Mouse (Mus musculus) stomach, embryonic 16.5 days (tissue): ENCODE results near the gene Cyp8b1. TPM values are rescaled to one million over a fixed set of nuclear protein-coding genes. Genes with fewer than 3 reads are reported as not detected.

ENCODE experiments used
- ATAC-seq: fragments of 200-750 bp; cut with Nextera tagmentation; 2 replicates; pipeline ENCODE4 v1.8.0; 2017; ENCODE audit warnings: moderate number of reproducible peaks, moderate TSS enrichment; ENCODE audit not compliant: insufficient read depth, low FRiP score
- H3K27ac ChIP-seq: fragments of 300-500 bp; sonication (generic); 2 replicates; pipeline ENCODE4 v1.5.1; 2014; ENCODE audit warnings: low read length
- H3K27me3 ChIP-seq: fragments of 300-500 bp; sonication (generic); 2 replicates; pipeline ENCODE4 v1.6.1; 2014; ENCODE audit warnings: low read length, control low read depth, mixed read lengths; ENCODE audit not compliant: control insufficient read depth, insufficient read depth
- H3K36me3 ChIP-seq: fragments of 300-500 bp; sonication (generic); 2 replicates; pipeline ENCODE4 v1.6.1; 2014; ENCODE audit warnings: low read length; ENCODE audit not compliant: control insufficient read depth, insufficient read depth
- H3K4me1 ChIP-seq: fragments of 300-500 bp; sonication (generic); 2 replicates; pipeline ENCODE4 v1.6.1; 2014; ENCODE audit warnings: low read length, control low read depth, mixed read lengths; ENCODE audit not compliant: control insufficient read depth, insufficient read depth
- H3K4me2 ChIP-seq: fragments of 300-500 bp; sonication (generic); 2 replicates; pipeline ENCODE4 v1.6.1; 2014; ENCODE audit warnings: low read depth, low read length, mixed read lengths
- H3K4me3 ChIP-seq: fragments of 300-500 bp; sonication (generic); replicated peaks from 2 replicates; pipeline ENCODE4 v1.5.1; 2014; ENCODE audit warnings: mild to moderate bottlenecking, low read length
- H3K9ac ChIP-seq: fragments of 300-500 bp; sonication (generic); 2 replicates; pipeline ENCODE4 v1.6.1; 2014; ENCODE audit warnings: low read length
- H3K9me3 ChIP-seq: fragments of 300-500 bp; sonication (generic); replicated peaks from 2 replicates; pipeline ENCODE4 v1.6.1; 2016; ENCODE audit warnings: low read length, control low read depth; ENCODE audit not compliant: control insufficient read depth
- WGBS: fragments of 180-500 bp; shearing (Covaris S2); extraction: QIAGEN DNeasy Blood & Tissue Kit; methylation state at CpG from one replicate; pipeline ENCODE4 v1.1.7; 2014; 5-methylcytosine and 5-hydroxymethylcytosine counted together
- polyA plus RNA-seq: library from polyadenylated mRNA; unstranded; fragments of >200 nt; fragmentation: Nextera tagmentation; extraction: Ambion mirVana; gene quantifications from 2 replicates; pipeline ENCODE4 v1.2.1, GENCODE M21; 2015

The Cyp8b1 gene
- polyA plus RNA-seq: 0.35 and 0.37 TPM in 2 replicates

DNA sequence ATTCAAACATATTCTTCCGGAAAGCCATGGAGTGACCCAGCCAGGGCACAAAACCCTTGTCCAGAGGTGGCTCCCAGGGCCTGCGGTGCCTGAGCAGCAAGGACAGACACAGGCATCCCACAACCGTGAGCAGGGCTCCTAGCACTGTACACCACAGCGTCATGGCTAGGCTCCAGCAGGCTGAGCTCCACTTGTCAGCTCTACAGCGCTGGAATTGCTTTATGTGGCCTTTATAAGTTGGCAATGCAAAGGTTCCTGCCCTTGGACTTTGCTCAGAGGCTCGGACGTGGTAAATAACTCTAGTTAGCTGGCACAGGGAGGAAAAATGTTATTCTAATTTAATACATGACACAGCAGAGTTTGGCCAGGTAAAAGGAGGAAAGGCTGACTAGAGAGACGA is at the start of gene Cyp8b1:
Gene Cyp8b1 (minus strand): TSS at position 204 of the 400 bp plus-strand sequence.
- no peak within 1 kb of the TSS for H3K4me3 ChIP-seq
- H3K9me3 ChIP-seq: no peaks in the 10 kb centered on the region
- H3K36me3 ChIP-seq: no peaks in the 10 kb centered on the region
- no peak within 1 kb of the TSS for H3K9ac ChIP-seq
- 64% methylated on average over 8 of the region's 8 CpGs for WGBS
- no peak within 1 kb of the TSS for H3K4me2 ChIP-seq
- H3K4me1 ChIP-seq: no peaks in the 10 kb centered on the region
- no peaks in the 10 kb centered on the region for H3K27me3 ChIP-seq
- peak; percentile 77 for ATAC-seq
- H3K27ac ChIP-seq: no peak within 1 kb of the TSS

DNA sequence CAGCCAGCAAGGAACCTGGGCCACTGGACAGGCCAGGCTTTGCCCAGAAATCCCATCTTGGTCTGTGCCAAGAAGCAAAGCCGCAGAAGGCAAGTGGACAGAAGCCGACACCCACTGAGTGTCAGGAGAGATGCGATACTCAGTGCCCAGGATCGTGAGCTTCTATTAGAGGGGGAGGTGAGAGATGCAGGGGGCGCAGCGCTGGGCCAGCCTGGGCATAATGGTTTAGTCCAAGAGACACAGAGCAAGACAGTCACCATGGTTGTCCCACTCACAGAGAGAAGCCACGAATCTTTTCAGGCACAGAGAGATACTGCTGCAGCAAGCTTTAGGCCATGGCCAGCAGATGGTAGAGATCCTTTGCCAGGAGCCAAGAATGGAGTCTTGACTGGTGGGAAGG is 48.8 kb upstream of the Cyp8b1 start:
- Histone ChIP-seq H3K4me3 (no peak overlapping the region), H3K4me2 (no peak overlapping the region), H3K9me3 (no peaks in the 10 kb centered on the region), H3K4me1 (peaks cover 6% of the 10 kb centered on the region), H3K9ac (no peak overlapping the region), H3K27me3 (no peaks in the 10 kb centered on the region), H3K27ac (no peak overlapping the region), H3K36me3 (no peaks in the 10 kb centered on the region)
- WGBS: 87% methylated on average over 7 of the region's 7 CpGs
- ATAC-seq: no peak

DNA sequence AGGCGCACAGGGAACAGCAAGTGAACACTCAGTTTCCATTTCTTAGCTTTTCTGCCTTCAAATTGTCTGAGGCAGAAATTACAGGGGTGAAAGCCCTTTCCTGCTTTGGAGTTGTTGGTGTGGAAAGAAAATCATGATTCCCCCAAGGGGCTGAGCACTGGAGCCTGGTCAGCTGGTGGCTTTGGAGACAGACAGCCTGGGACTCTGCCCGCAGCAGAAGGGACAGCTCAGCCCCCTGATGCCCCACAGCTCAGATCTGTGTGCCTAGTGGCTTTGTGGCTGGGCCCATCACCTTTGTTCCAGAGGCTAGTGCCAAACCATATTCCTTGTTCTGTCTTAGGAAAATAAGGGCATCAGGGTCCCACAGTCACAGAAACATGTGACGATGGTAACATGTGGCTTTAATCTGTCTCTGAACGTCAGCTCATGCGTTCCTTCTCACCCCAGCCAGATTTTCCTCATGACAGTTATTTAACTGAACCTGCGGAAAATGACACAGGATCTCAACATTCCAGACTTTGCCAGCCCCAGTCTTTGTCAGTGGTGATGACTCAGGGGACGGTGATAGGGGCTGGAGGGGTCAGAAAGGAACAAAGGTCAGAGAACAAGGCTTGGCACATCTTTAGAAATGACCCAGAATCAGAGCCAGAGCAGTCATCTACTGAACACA is 44.0 kb upstream of the Cyp8b1 start:
- Histone ChIP-seq H3K4me1 (peaks cover 2% of the 10 kb centered on the region; the same call in 1 of the 2 replicates), H3K36me3 (no peaks in the 10 kb centered on the region), H3K4me3 (no peak overlapping the region), H3K27ac (no peak overlapping the region), H3K27me3 (no peaks in the 10 kb centered on the region), H3K9me3 (no peaks in the 10 kb centered on the region), H3K9ac (no peak overlapping the region), H3K4me2 (no peak overlapping the region)
- WGBS: 44% methylated on average over 7 of the region's 7 CpGs
- no peak for ATAC-seq

DNA sequence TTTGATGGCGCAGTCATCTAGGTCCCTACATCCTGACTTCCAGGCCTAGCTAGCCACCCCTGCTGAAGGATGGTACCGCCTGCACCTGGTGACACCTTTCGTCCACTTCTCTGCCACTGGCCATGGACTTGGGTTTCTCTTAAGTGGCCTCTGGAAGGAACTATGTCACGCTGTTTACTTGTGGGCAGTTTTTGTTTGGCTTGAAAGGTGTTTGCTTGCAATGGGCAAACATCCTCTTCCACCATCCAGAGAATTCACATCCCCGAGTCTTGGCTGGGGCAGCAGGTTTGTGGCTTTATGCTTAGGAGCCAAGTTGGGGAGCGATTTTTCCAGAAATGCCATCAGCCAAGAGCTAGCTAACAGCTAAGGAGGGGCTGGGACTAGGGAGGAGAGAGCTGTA is 36.5 kb upstream of the Cyp8b1 start:
- Histone ChIP-seq H3K4me3 (no peak overlapping the region), H3K9ac (no peak overlapping the region; the same call in 1 of the 2 replicates)
- 82% methylated on average over 6 of the region's 6 CpGs for WGBS

DNA sequence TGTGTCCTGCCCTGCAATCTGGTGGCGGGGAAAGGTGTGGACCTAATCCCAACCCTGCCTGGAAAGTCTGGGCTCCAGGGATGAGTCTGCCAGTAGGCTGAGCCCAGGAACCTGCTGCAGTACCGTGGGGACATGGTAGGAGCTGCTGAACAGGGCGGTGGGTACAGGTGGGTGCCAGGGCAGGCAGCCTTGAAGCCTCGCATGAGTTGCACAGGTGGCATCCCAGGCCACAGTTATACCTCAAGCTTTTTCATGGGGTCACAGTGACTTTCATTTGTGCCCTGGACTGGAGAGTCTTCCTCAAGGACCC is 35.0 kb upstream of the Cyp8b1 start:
- Histone ChIP-seq H3K4me3 (peak overlapping the region; percentile 49), H3K9me3 (no peaks in the 10 kb centered on the region), H3K36me3 (no peaks in the 10 kb centered on the region), H3K4me2 (peak overlapping the region; percentile 63), H3K27me3 (no peaks in the 10 kb centered on the region), H3K27ac (peak overlapping the region; percentile 85), H3K4me1 (peaks cover 23% of the 10 kb centered on the region), H3K9ac (peak overlapping the region; percentile 71)
- WGBS: 20% methylated on average over 4 of the region's 4 CpGs
- ATAC-seq: peak; percentile 63; the same call in 1 of the 2 replicates

More for the DNA sequence above, 36.5 kb upstream of the Cyp8b1 start:
- Histone ChIP-seq H3K4me1 (peaks cover 23% of the 10 kb centered on the region), H3K27me3 (no peaks in the 10 kb centered on the region), H3K9me3 (no peaks in the 10 kb centered on the region), H3K36me3 (no peaks in the 10 kb centered on the region), H3K27ac (no peak overlapping the region), H3K4me2 (no peak overlapping the region)
- ATAC-seq: no peak

DNA sequence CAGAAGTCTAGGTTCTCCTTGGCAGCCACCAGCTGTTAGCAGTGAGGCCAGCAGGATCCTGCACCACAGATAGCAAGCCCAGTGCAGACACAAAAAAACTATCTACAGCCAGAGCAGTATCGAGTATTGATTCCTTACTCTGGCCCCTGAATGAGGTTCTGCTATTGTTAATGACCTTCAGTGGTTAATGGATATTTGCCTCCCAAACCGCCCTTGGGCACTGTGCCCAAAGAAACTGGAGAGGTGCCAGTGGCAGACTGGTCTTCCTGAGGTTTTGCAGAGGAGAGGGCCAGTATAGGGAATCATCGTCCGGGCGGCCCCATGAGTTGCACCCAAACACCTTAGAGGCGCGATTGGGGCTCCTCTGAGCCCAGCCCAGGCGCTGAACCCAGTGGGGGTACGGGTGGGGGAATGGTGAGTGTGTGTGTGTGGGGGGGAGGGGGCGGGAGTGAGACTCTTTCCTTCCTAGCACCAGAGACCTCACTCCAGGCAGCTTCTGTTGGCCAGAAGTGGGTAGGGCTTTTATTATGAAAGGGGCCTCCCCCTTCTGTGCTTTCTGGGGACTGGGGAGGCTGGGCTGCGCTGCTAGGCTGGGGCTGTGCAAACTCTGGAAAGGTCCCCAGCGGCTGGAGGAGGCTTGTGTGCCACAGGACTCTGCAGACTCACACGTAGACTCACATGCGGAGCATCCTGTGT is 34.5 kb upstream of the Cyp8b1 start, which contains the start of gene Fam198a:
Gene Fam198a (plus strand): TSS at position 571 of the 696 bp plus-strand sequence.
- Histone ChIP-seq H3K27me3 (no peaks in the 10 kb centered on the region), H3K9me3 (no peaks in the 10 kb centered on the region), H3K4me2 (peak within 1 kb of the TSS; percentile 63), H3K27ac (peak within 1 kb of the TSS; percentile 85), H3K4me1 (peaks cover 23% of the 10 kb centered on the region), H3K4me3 (peak within 1 kb of the TSS; percentile 49), H3K9ac (peak within 1 kb of the TSS; percentile 71), H3K36me3 (no peaks in the 10 kb centered on the region)
- peak; percentile 96 for ATAC-seq
- 1% methylated on average over 14 of the region's 14 CpGs for WGBS

DNA sequence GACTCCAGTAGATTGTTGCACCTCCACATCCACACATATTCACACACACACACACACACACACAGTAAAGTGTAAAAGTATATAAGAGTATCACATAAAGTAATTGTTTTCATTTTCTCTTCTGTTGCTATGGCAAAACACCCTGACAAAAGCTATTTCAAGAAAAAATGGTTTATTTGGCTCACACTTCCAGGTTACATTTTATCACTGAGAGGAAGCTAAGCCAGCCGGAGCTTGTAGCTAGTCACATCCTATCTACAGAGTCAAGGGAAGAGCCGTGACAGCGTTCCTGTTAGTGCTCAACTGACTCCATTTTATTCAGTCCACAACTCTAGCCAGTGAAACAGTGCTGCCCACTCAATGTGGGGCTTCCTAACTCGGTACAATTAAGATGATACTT is 32.3 kb upstream of the Cyp8b1 start:
- no peaks in the 10 kb centered on the region for H3K9me3 ChIP-seq
- 60% methylated on average over 4 of the region's 4 CpGs for WGBS
- no peaks in the 10 kb centered on the region for H3K27me3 ChIP-seq

DNA sequence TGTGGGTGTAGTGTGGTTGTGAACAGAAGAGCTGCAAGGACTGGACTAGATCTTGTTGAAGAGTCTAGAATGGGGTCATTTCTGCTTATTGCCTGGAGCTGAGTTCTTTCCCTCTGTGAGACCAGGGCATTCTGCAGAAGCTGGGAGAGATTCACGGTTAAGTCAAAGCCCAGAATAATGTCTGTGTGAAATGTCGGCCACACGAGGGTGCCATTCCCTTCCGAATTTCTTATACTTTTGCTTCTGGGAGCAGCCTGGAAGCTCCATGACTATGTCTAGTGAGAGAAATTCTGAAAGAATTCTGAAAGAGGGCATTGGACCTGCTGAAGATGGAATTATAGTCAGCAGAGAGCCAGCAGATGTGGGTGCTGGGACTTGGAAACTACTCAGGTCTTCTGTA is 31.7 kb upstream of the Cyp8b1 start:
- no peak overlapping the region for H3K27ac ChIP-seq
- no peaks in the 10 kb centered on the region for H3K27me3 ChIP-seq
- no peak for ATAC-seq
- no peaks in the 10 kb centered on the region for H3K36me3 ChIP-seq
- no peak overlapping the region for H3K4me3 ChIP-seq
- no peaks in the 10 kb centered on the region for H3K9me3 ChIP-seq
- WGBS: 10% methylated on average over 4 of the region's 4 CpGs
- H3K9ac ChIP-seq: no peak overlapping the region
- H3K4me1 ChIP-seq: peaks cover 23% of the 10 kb centered on the region
- no peak overlapping the region for H3K4me2 ChIP-seq

More for the DNA sequence above, 32.3 kb upstream of the Cyp8b1 start:
- Histone ChIP-seq H3K9ac (no peak overlapping the region), H3K4me2 (no peak overlapping the region), H3K4me3 (no peak overlapping the region), H3K36me3 (no peaks in the 10 kb centered on the region), H3K27ac (no peak overlapping the region), H3K4me1 (peaks cover 23% of the 10 kb centered on the region)
- no peak for ATAC-seq

DNA sequence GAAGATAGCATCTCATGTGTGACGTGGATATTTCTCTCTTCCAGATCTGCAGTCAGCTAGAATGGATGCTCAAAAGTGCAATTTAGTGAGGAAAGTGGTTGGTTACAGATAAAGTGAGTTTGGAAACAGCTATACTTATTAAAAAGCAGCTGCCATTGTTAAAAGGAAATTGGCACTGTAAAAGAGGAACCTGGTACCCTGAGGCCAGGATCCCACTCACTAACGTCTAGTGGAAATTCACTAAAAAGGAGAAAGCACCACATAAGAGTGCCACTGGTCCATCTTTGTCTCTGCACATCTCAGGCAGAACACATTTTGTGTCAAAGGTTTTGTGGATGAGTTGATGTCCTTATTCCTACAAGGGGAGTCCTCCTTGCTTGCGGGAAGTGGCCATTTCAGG is 27.5 kb upstream of the Cyp8b1 start:
- H3K4me2 ChIP-seq: no peak overlapping the region
- no peaks in the 10 kb centered on the region for H3K36me3 ChIP-seq
- no peak overlapping the region for H3K9ac ChIP-seq
- H3K27me3 ChIP-seq: no peaks in the 10 kb centered on the region
- H3K27ac ChIP-seq: no peak overlapping the region
- whole genome bisulfite sequencing: 82% methylated on average over 3 of the region's 3 CpGs
- H3K4me1 ChIP-seq: no peaks in the 10 kb centered on the region; the same call in 1 of the 2 replicates
- ATAC-seq: no peak
- no peak overlapping the region for H3K4me3 ChIP-seq
- no peaks in the 10 kb centered on the region for H3K9me3 ChIP-seq
